Mouse (Mus musculus) megakaryocyte, embryonic 14.5 days (primary cell): Measurements from ENCODE around the gene Ttc17. TPM values are rescaled to one million over a fixed set of nuclear protein-coding genes. Genes with fewer than 3 reads are reported as not detected.

Experiments used
- H3K27me3 ChIP-seq: replicated peaks from 2 replicates; pipeline ENCODE3; 2012; ENCODE audit warnings: inconsistent platforms
- H3K36me3 ChIP-seq: replicated peaks from 2 replicates; pipeline ENCODE3; 2012; ENCODE audit warnings: low read length, inconsistent platforms, mixed read lengths
- H3K4me1 ChIP-seq: 2 replicates; pipeline ENCODE4 v1.6.1; 2012; ENCODE audit warnings: inconsistent platforms
- H3K4me3 ChIP-seq: replicated peaks from 2 replicates; pipeline ENCODE3; 2012; ENCODE audit warnings: moderate library complexity, mild to moderate bottlenecking, inconsistent platforms
- H3K9me3 ChIP-seq: 2 replicates; pipeline ENCODE4 v1.6.1; 2012; ENCODE audit warnings: inconsistent platforms
- FLI1 ChIP-seq: IDR thresholded peaks from 2 replicates; pipeline ENCODE4 v1.6.1; 2012; ENCODE audit warnings: low read length, inconsistent platforms, mixed read lengths
- GATA1 ChIP-seq: IDR thresholded peaks from 3 replicates; pipeline ENCODE4 v1.6.1; 2012; ENCODE audit warnings: mixed read lengths, low read length, inconsistent platforms, borderline replicate concordance
- polyA plus RNA-seq: library from polyadenylated mRNA; stranded (reverse); fragments of >175 nt; gene quantifications from 2 replicates; pipeline ENCODE4 v1.2.3, GENCODE M21; 2012; ENCODE audit warnings: low replicate concordance; ENCODE audit not compliant: insufficient read depth

Gene Ttc17
- polyA plus RNA-seq, 1 experiment = 2.8 TPM

- Histone ChIP-seq H3K9me3 (no peaks in the 10 kb centered on the region), H3K4me3 (no peak overlapping the region), H3K36me3 (peaks cover 91% of the 10 kb centered on the region), H3K27me3 (no peaks in the 10 kb centered on the region), H3K4me1 (peaks cover 6% of the 10 kb centered on the region; the same call in 1 of the 2 replicates)
- TF ChIP-seq GATA1 = no peak
- TF ChIP-seq FLI1 = no peak
These were observed 65.7 kb downstream of the Ttc17 start for GRCm38 (mm10) chr2:94340769-94341168.

GRCm38 (mm10) chr2:94339495-94339894, 67.0 kb downstream of the Ttc17 start:
- peaks cover 93% of the 10 kb centered on the region for H3K36me3 ChIP-seq
- no peak for TF ChIP-seq FLI1
- no peak for TF ChIP-seq GATA1

GRCm38 (mm10) chr2:94336336-94336735, 70.2 kb downstream of the Ttc17 start:
- no peak overlapping the region for H3K4me3 ChIP-seq
- H3K9me3 ChIP-seq = no peaks in the 10 kb centered on the region
- peaks cover 91% of the 10 kb centered on the region for H3K36me3 ChIP-seq
- peaks cover 8% of the 10 kb centered on the region for H3K4me1 ChIP-seq
- TF ChIP-seq GATA1 = no peak
- no peak for TF ChIP-seq FLI1
- H3K27me3 ChIP-seq = no peaks in the 10 kb centered on the region

More at GRCm38 (mm10) chr2:94339495-94339894, 67.0 kb downstream of the Ttc17 start:
- Histone ChIP-seq H3K27me3 (no peaks in the 10 kb centered on the region), H3K4me1 (peaks cover 9% of the 10 kb centered on the region), H3K9me3 (no peaks in the 10 kb centered on the region), H3K4me3 (no peak overlapping the region)

- Histone ChIP-seq H3K4me3 (no peak overlapping the region), H3K9me3 (no peaks in the 10 kb centered on the region), H3K36me3 (peaks cover 91% of the 10 kb centered on the region), H3K27me3 (no peaks in the 10 kb centered on the region), H3K4me1 (peaks cover 8% of the 10 kb centered on the region)
- TF ChIP-seq GATA1 (no peak), FLI1 (no peak)
These were observed 71.8 kb downstream of the Ttc17 start for GRCm38 (mm10) chr2:94334742-94335046.

- Histone ChIP-seq H3K4me3 (no peak overlapping the region), H3K36me3 (peaks cover 91% of the 10 kb centered on the region), H3K9me3 (no peaks in the 10 kb centered on the region), H3K27me3 (no peaks in the 10 kb centered on the region), H3K4me1 (peaks cover 6% of the 10 kb centered on the region)
- TF ChIP-seq GATA1 (no peak), FLI1 (no peak)
These were observed 72.4 kb downstream of the Ttc17 start for GRCm38 (mm10) chr2:94333841-94334741.

- Histone ChIP-seq H3K4me3 (no peak overlapping the region), H3K27me3 (no peaks in the 10 kb centered on the region), H3K9me3 (no peaks in the 10 kb centered on the region), H3K36me3 (peaks cover 91% of the 10 kb centered on the region), H3K4me1 (peaks cover 6% of the 10 kb centered on the region)
- TF ChIP-seq GATA1 (no peak), FLI1 (no peak)
These were observed 73.4 kb downstream of the Ttc17 start for GRCm38 (mm10) chr2:94333086-94333485.

GRCm38 (mm10) chr2:94329336-94329735, 77.2 kb downstream of the Ttc17 start:
- Histone ChIP-seq H3K27me3 (no peaks in the 10 kb centered on the region), H3K4me3 (no peak overlapping the region), H3K4me1 (no peaks in the 10 kb centered on the region; the same call in 1 of the 2 replicates), H3K9me3 (no peaks in the 10 kb centered on the region), H3K36me3 (peaks cover 92% of the 10 kb centered on the region)
- no peak for TF ChIP-seq GATA1

GRCm38 (mm10) chr2:94327836-94328235, 78.7 kb downstream of the Ttc17 start:
- H3K27me3 ChIP-seq = no peaks in the 10 kb centered on the region
- TF ChIP-seq GATA1 (no peak), FLI1 (no peak)
- no peak overlapping the region for H3K4me3 ChIP-seq
- no peaks in the 10 kb centered on the region for H3K4me1 ChIP-seq
- peaks cover 96% of the 10 kb centered on the region for H3K36me3 ChIP-seq
- no peaks in the 10 kb centered on the region for H3K9me3 ChIP-seq

- no peaks in the 10 kb centered on the region for H3K27me3 ChIP-seq
- no peaks in the 10 kb centered on the region for H3K9me3 ChIP-seq
- TF ChIP-seq FLI1 = no peak
- no peak for TF ChIP-seq GATA1
- peaks cover 89% of the 10 kb centered on the region for H3K36me3 ChIP-seq
- peaks cover 3% of the 10 kb centered on the region; the same call in 1 of the 2 replicates for H3K4me1 ChIP-seq
- no peak overlapping the region for H3K4me3 ChIP-seq
These were observed 86.7 kb downstream of the Ttc17 start for GRCm38 (mm10) chr2:94319780-94320179.

GRCm38 (mm10) chr2:94316526-94316925, 90.0 kb downstream of the Ttc17 start:
- no peaks in the 10 kb centered on the region for H3K9me3 ChIP-seq
- no peak overlapping the region for H3K4me3 ChIP-seq
- peaks cover 3% of the 10 kb centered on the region; the same call in 1 of the 2 replicates for H3K4me1 ChIP-seq
- TF ChIP-seq FLI1 (no peak), GATA1 (no peak)
- peaks cover 85% of the 10 kb centered on the region for H3K36me3 ChIP-seq
- no peaks in the 10 kb centered on the region for H3K27me3 ChIP-seq

- Histone ChIP-seq H3K36me3 (peaks cover 78% of the 10 kb centered on the region), H3K4me1 (peaks cover 7% of the 10 kb centered on the region; the same call in 1 of the 2 replicates), H3K9me3 (no peaks in the 10 kb centered on the region), H3K4me3 (no peak overlapping the region), H3K27me3 (no peaks in the 10 kb centered on the region)
- TF ChIP-seq FLI1 (no peak), GATA1 (no peak)
These were observed 102.5 kb downstream of the Ttc17 start for GRCm38 (mm10) chr2:94303984-94304383.
